Mouse (Mus musculus) neural tube, embryonic 14.5 days (tissue): ENCODE results near the gene Gabpb2. TPM values are rescaled to one million over a fixed set of nuclear protein-coding genes. Genes with fewer than 3 reads are reported as not detected.

ENCODE experiments used
- ATAC-seq: fragments of 200-750 bp; cut with Nextera tagmentation; 2 replicates; pipeline ENCODE4 v1.8.0; 2017; ENCODE audit warnings: low read depth, mild to moderate bottlenecking, moderate TSS enrichment, moderate library complexity
- H3K27ac ChIP-seq: fragments of 300-500 bp; sonication (generic); 2 replicates; pipeline ENCODE4 v1.5.1; 2014; ENCODE audit warnings: low read depth, mild to moderate bottlenecking, control low read depth, low read length, moderate library complexity, mixed read lengths
- H3K27me3 ChIP-seq: fragments of 300-500 bp; sonication (generic); 2 replicates; pipeline ENCODE4 v1.6.1; 2014; ENCODE audit warnings: low read length; ENCODE audit not compliant: control insufficient read depth, insufficient read depth
- H3K36me3 ChIP-seq: fragments of 300-500 bp; sonication (generic); 2 replicates; pipeline ENCODE4 v1.6.1; 2014; ENCODE audit warnings: low read length, mixed read lengths; ENCODE audit not compliant: control insufficient read depth, insufficient read depth
- H3K4me1 ChIP-seq: fragments of 300-500 bp; sonication (generic); 2 replicates; pipeline ENCODE4 v1.6.1; 2014; ENCODE audit warnings: low read length; ENCODE audit not compliant: control insufficient read depth, insufficient read depth
- H3K4me2 ChIP-seq: fragments of 300-500 bp; sonication (generic); 2 replicates; pipeline ENCODE4 v1.6.1; 2014; ENCODE audit warnings: mild to moderate bottlenecking, low read depth, low read length, control low read depth
- H3K4me3 ChIP-seq: fragments of 300-500 bp; sonication (generic); 2 replicates; pipeline ENCODE4 v1.5.1; 2014; ENCODE audit warnings: low read depth, low read length, control low read depth, mixed read lengths
- H3K9ac ChIP-seq: fragments of 300-500 bp; sonication (generic); replicated peaks from 2 replicates; pipeline ENCODE4 v1.6.1; 2014; ENCODE audit warnings: low read depth, mild to moderate bottlenecking, control low read depth, low read length, mixed read lengths
- H3K9me3 ChIP-seq: fragments of 300-500 bp; sonication (generic); 2 replicates; pipeline ENCODE4 v1.6.1; 2016; ENCODE audit warnings: low read length; ENCODE audit not compliant: control insufficient read depth
- WGBS: fragments of 180-500 bp; shearing (Covaris S2); extraction: QIAGEN DNeasy Blood & Tissue Kit; methylation state at CpG from one replicate; pipeline ENCODE4 v1.1.7; 2014; 5-methylcytosine and 5-hydroxymethylcytosine counted together
- polyA plus RNA-seq: library from polyadenylated mRNA; unstranded; fragments of >200 nt; fragmentation: Nextera tagmentation; extraction: Ambion mirVana; gene quantifications from 2 replicates; pipeline ENCODE4 v1.2.1, GENCODE M21; 2014

Gabpb2 gene
- polyA plus RNA-seq, 1 experiment from 2014 or later = 4.7 TPM

- Histone ChIP-seq H3K9me3 (no peaks in the 10 kb centered on the region), H3K36me3 (peaks cover 28% of the 10 kb centered on the region), H3K4me2 (no peak overlapping the region), H3K9ac (no peak overlapping the region), H3K27ac (no peak overlapping the region), H3K27me3 (no peaks in the 10 kb centered on the region), H3K4me1 (no peaks in the 10 kb centered on the region), H3K4me3 (no peak overlapping the region)
- 94% methylated on average over 2 of the region's 2 CpGs for WGBS
- no peak for ATAC-seq
Observed at GRCm38 (mm10) chr3:95186100-95186499, 31.6 kb downstream of the Gabpb2 start.

- WGBS = 94% methylated on average over 9 of the region's 9 CpGs
- H3K36me3 ChIP-seq = peaks cover 28% of the 10 kb centered on the region
Observed at GRCm38 (mm10) chr3:95184796-95185577, 32.7 kb downstream of the Gabpb2 start.

GRCm38 (mm10) chr3:95181841-95182240 lies 35.9 kb downstream of the Gabpb2 start:
- Histone ChIP-seq H3K9me3 (no peaks in the 10 kb centered on the region), H3K27ac (no peak overlapping the region), H3K36me3 (peaks cover 10% of the 10 kb centered on the region), H3K27me3 (no peaks in the 10 kb centered on the region), H3K9ac (no peak overlapping the region), H3K4me1 (no peaks in the 10 kb centered on the region), H3K4me3 (no peak overlapping the region), H3K4me2 (no peak overlapping the region)
- WGBS = 55% methylated on average over 1 of the region's 1 CpGs
- no peak for ATAC-seq

More at GRCm38 (mm10) chr3:95184796-95185577, 32.7 kb downstream of the Gabpb2 start:
- Histone ChIP-seq H3K4me3 (no peak overlapping the region), H3K9ac (no peak overlapping the region), H3K27ac (no peak overlapping the region), H3K27me3 (no peaks in the 10 kb centered on the region), H3K9me3 (no peaks in the 10 kb centered on the region), H3K4me2 (no peak overlapping the region), H3K4me1 (no peaks in the 10 kb centered on the region)
- no peak for ATAC-seq

- H3K9ac ChIP-seq = no peak overlapping the region
- WGBS = 81% methylated on average over 3 of the region's 3 CpGs
- H3K4me3 ChIP-seq = no peak overlapping the region
- no peaks in the 10 kb centered on the region for H3K27me3 ChIP-seq
- ATAC-seq = no peak
- H3K4me2 ChIP-seq = no peak overlapping the region
- no peak overlapping the region for H3K27ac ChIP-seq
- H3K9me3 ChIP-seq = no peaks in the 10 kb centered on the region
- peaks cover 5% of the 10 kb centered on the region; the same call in 1 of the 2 replicates for H3K36me3 ChIP-seq
- no peaks in the 10 kb centered on the region for H3K4me1 ChIP-seq
Observed at GRCm38 (mm10) chr3:95179890-95180289, 37.8 kb downstream of the Gabpb2 start.

GRCm38 (mm10) chr3:95178948-95179347 lies 38.8 kb downstream of the Gabpb2 start:
- Histone ChIP-seq H3K27ac (no peak overlapping the region), H3K27me3 (no peaks in the 10 kb centered on the region), H3K36me3 (peaks cover 5% of the 10 kb centered on the region; the same call in 1 of the 2 replicates), H3K9me3 (no peaks in the 10 kb centered on the region), H3K4me1 (peaks cover under 1% of the 10 kb centered on the region; the same call in 1 of the 2 replicates), H3K9ac (no peak overlapping the region), H3K4me2 (no peak overlapping the region), H3K4me3 (no peak overlapping the region)
- WGBS = 90% methylated on average over 5 of the region's 5 CpGs
- no peak for ATAC-seq

GRCm38 (mm10) chr3:95177583-95177982 lies 40.1 kb downstream of the Gabpb2 start:
- WGBS = 80% methylated on average over 6 of the region's 6 CpGs

GRCm38 (mm10) chr3:95176500-95176899 lies 41.2 kb downstream of the Gabpb2 start:
- H3K4me1 ChIP-seq = peaks cover 9% of the 10 kb centered on the region; the same call in 1 of the 2 replicates
- no peak for ATAC-seq
- no peak overlapping the region for H3K9ac ChIP-seq
- H3K27ac ChIP-seq = no peak overlapping the region
- H3K36me3 ChIP-seq = peaks cover 17% of the 10 kb centered on the region
- H3K4me2 ChIP-seq = no peak overlapping the region
- H3K4me3 ChIP-seq = no peak overlapping the region
- H3K9me3 ChIP-seq = no peaks in the 10 kb centered on the region
- H3K27me3 ChIP-seq = 0 out of 2 replicates have a peak, but pooled peaks cover 3% of the 10 kb centered on the region
- 69% methylated on average over 3 of the region's 3 CpGs for WGBS

More at GRCm38 (mm10) chr3:95177583-95177982, 40.1 kb downstream of the Gabpb2 start:
- Histone ChIP-seq H3K36me3 (peaks cover 8% of the 10 kb centered on the region), H3K4me2 (no peak overlapping the region), H3K9ac (no peak overlapping the region), H3K9me3 (no peaks in the 10 kb centered on the region), H3K27me3 (no peaks in the 10 kb centered on the region), H3K27ac (no peak overlapping the region), H3K4me3 (no peak overlapping the region), H3K4me1 (peaks cover 7% of the 10 kb centered on the region; the same call in 1 of the 2 replicates)
- no peak for ATAC-seq

- Histone ChIP-seq H3K4me2 (peak overlapping the region; percentile 8; the same call in 1 of the 2 replicates), H3K27ac (no peak overlapping the region), H3K27me3 (peaks cover 16% of the 10 kb centered on the region), H3K4me1 (peaks cover 9% of the 10 kb centered on the region; the same call in 1 of the 2 replicates), H3K9me3 (no peaks in the 10 kb centered on the region), H3K9ac (no peak overlapping the region), H3K36me3 (peaks cover 40% of the 10 kb centered on the region), H3K4me3 (peak overlapping the region; percentile 7; the same call in 1 of the 2 replicates)
- ATAC-seq = peak; percentile 55; the same call in 1 of the 2 replicates
- 6% methylated on average over 16 of the region's 16 CpGs for WGBS
Observed at GRCm38 (mm10) chr3:95174011-95174592, 43.6 kb downstream of the Gabpb2 start.
